Mouse (Mus musculus) lung, embryonic 14.5 days (tissue): ENCODE data around the gene Rhoj. TPM values are rescaled to one million over a fixed set of nuclear protein-coding genes. Genes with fewer than 3 reads are reported as not detected.

ENCODE experiments used
- ATAC-seq: fragments of 200-750 bp; cut with Nextera tagmentation; 2 replicates; pipeline ENCODE4 v1.8.0; 2017; ENCODE audit warnings: mild to moderate bottlenecking, moderate TSS enrichment, moderate library complexity; ENCODE audit not compliant: insufficient read depth
- DNase-seq: peaks from one replicate; pipeline ENCODE4 v3.0.0-alpha.2; 2015
- H3K27ac ChIP-seq: fragments of 300-500 bp; sonication (generic); 2 replicates; pipeline ENCODE4 v1.5.1; 2014; ENCODE audit warnings: low read depth, mild to moderate bottlenecking, moderate library complexity
- H3K27me3 ChIP-seq: fragments of 300-500 bp; sonication (generic); 2 replicates; pipeline ENCODE4 v1.6.1; 2014; ENCODE audit warnings: low read length, control low read depth; ENCODE audit not compliant: insufficient read depth
- H3K36me3 ChIP-seq: fragments of 300-500 bp; sonication (generic); 2 replicates; pipeline ENCODE4 v1.6.1; 2014; ENCODE audit warnings: control low read depth; ENCODE audit not compliant: insufficient read depth
- H3K4me1 ChIP-seq: fragments of 300-500 bp; sonication (generic); 2 replicates; pipeline ENCODE4 v1.6.1; 2014; ENCODE audit warnings: antibody characterized with exemption, control low read depth; ENCODE audit not compliant: insufficient read depth
- H3K4me2 ChIP-seq: fragments of 300-500 bp; sonication (generic); 2 replicates; pipeline ENCODE4 v1.6.1; 2014; ENCODE audit warnings: mild to moderate bottlenecking
- H3K4me3 ChIP-seq: fragments of 300-500 bp; sonication (generic); 2 replicates; pipeline ENCODE4 v1.5.1; 2014; ENCODE audit warnings: low read depth, low read length
- H3K9ac ChIP-seq: fragments of 300-500 bp; sonication (generic); 2 replicates; pipeline ENCODE4 v1.6.1; 2014
- H3K9me3 ChIP-seq: fragments of 300-500 bp; sonication (generic); 2 replicates; pipeline ENCODE4 v1.6.1; 2016; ENCODE audit warnings: low read depth, low read length, control low read depth
- CTCF ChIP-seq: IDR thresholded peaks from 2 replicates; pipeline ENCODE4 v1.5.1; 2016; ENCODE audit warnings: antibody characterized with exemption, low read depth
- WGBS: fragments of 180-500 bp; shearing (Covaris S2); extraction: QIAGEN DNeasy Blood & Tissue Kit; methylation state at CpG from one replicate; pipeline ENCODE4 v1.1.7; 2014; 5-methylcytosine and 5-hydroxymethylcytosine counted together
- polyA plus RNA-seq: library from polyadenylated mRNA; unstranded; fragments of >200 nt; fragmentation: Nextera tagmentation; extraction: Ambion mirVana; gene quantifications from 2 replicates; pipeline ENCODE4 v1.2.1, GENCODE M21; 2014

Rhoj gene
- polyA plus RNA-seq, 1 experiment from 2014 or later = 54.4 TPM

DNA sequence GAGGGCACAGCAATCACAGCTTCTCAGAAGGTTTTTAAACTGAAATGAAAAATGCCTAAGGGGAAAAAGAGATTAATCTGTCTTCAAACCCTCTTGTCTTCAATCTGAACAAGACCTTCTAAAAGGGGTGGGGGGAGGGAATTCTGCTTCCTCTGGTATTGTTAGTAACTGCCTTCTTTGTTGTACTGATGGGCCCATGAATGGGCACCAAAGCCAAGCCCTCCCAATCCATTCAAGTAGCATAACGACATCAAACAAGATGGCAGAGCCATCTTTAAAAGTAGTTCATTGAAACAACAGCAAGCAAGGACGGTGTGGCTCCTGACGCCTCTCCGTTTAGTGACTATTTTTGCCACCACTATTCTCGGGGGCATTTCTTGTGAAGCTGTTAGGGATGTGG, 42.6 kb downstream of the Rhoj start:
- H3K27ac ChIP-seq = no peak overlapping the region
- H3K9ac ChIP-seq = no peak overlapping the region
- no peak overlapping the region for H3K4me2 ChIP-seq
- no peaks in the 10 kb centered on the region for H3K9me3 ChIP-seq
- no peaks in the 10 kb centered on the region for H3K36me3 ChIP-seq
- H3K4me3 ChIP-seq = no peak overlapping the region
- ATAC-seq (no peak), DNase-seq (no peak)
- 95% methylated on average over 5 of the region's 5 CpGs for WGBS
- no peaks in the 10 kb centered on the region for H3K27me3 ChIP-seq
- no peak for TF ChIP-seq CTCF
- no peaks in the 10 kb centered on the region for H3K4me1 ChIP-seq

DNA sequence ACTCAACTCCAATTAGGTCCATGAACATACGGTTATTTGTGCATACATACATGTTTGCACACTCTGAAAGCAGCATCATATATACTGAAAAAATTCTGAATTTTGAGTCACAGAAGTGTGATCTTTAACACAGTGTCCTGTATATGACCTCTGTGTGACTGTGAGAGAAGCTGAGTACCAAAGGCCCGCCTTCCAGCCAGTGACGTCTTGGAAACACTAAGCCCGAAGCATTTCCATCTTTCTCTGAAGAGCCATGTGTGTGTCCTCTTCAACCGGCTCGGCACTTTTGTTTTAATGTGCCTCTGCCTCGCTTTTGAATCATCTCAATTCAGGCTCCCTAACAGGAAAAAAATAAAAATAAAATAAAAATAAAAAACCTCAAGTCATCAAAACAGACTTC, 43.7 kb downstream of the Rhoj start:
- peak overlapping the region; percentile 33; the same call in 1 of the 2 replicates for H3K27ac ChIP-seq
- no peaks in the 10 kb centered on the region for H3K4me1 ChIP-seq
- TF ChIP-seq CTCF = no peak
- H3K9ac ChIP-seq = no peak overlapping the region
- H3K27me3 ChIP-seq = no peaks in the 10 kb centered on the region
- ATAC-seq = peak; percentile 73; the same call in 1 of the 2 replicates
- H3K4me2 ChIP-seq = no peak overlapping the region
- H3K9me3 ChIP-seq = no peaks in the 10 kb centered on the region
- H3K36me3 ChIP-seq = no peaks in the 10 kb centered on the region
- peak; percentile 52 for DNase-seq
- no peak overlapping the region for H3K4me3 ChIP-seq
- WGBS = 46% methylated on average over 7 of the region's 7 CpGs

GRCm38 (mm10) chr12:75352410-75352809, 44.3 kb downstream of the Rhoj start:
- DNase-seq (peak; percentile 62), ATAC-seq (peak; percentile 74)
- no peak overlapping the region for H3K4me3 ChIP-seq
- no peaks in the 10 kb centered on the region for H3K27me3 ChIP-seq
- peak overlapping the region; percentile 6 for H3K27ac ChIP-seq
- 17% methylated on average over 6 of the region's 6 CpGs for WGBS
- no peak overlapping the region for H3K9ac ChIP-seq
- no peak for TF ChIP-seq CTCF
- H3K4me2 ChIP-seq = no peak overlapping the region
- H3K9me3 ChIP-seq = no peaks in the 10 kb centered on the region
- no peaks in the 10 kb centered on the region for H3K36me3 ChIP-seq
- H3K4me1 ChIP-seq = no peaks in the 10 kb centered on the region

GRCm38 (mm10) chr12:75354354-75354753, 46.2 kb downstream of the Rhoj start:
- DNase-seq (no peak), ATAC-seq (no peak)
- H3K4me3 ChIP-seq = no peak overlapping the region
- peaks cover 1% of the 10 kb centered on the region; the same call in 1 of the 2 replicates for H3K4me1 ChIP-seq
- 54% methylated on average over 7 of the region's 7 CpGs for WGBS
- H3K36me3 ChIP-seq = no peaks in the 10 kb centered on the region
- no peak for TF ChIP-seq CTCF
- H3K9me3 ChIP-seq = no peaks in the 10 kb centered on the region
- no peak overlapping the region for H3K27ac ChIP-seq
- H3K4me2 ChIP-seq = no peak overlapping the region
- H3K27me3 ChIP-seq = no peaks in the 10 kb centered on the region
- H3K9ac ChIP-seq = no peak overlapping the region

DNA sequence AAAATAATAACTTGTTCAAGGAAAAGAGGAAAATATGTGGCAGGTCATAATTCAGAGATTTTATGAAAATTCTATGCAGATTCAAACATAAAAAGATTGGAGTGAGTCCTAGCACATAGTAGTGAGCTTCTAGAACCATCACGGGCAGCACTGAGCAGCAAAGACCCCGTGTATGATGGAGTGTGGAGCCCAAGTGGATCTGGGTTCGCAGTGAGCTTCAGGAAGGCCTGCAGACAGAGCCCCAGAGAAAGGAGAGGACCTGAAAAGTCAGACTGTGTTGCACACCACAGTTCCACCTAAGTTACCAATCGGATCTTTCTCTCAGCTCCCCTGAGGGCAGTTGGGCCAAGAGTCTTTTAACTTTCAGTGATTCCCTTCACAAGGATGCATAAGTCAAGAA, 49.7 kb downstream of the Rhoj start:
- H3K9ac ChIP-seq = no peak overlapping the region
- 84% methylated on average over 4 of the region's 4 CpGs for WGBS
- no peak for TF ChIP-seq CTCF
- ATAC-seq (no peak), DNase-seq (no peak)
- no peaks in the 10 kb centered on the region for H3K36me3 ChIP-seq
- no peak overlapping the region for H3K4me3 ChIP-seq
- H3K4me1 ChIP-seq = peaks cover 3% of the 10 kb centered on the region; the same call in 1 of the 2 replicates
- no peak overlapping the region for H3K27ac ChIP-seq
- no peaks in the 10 kb centered on the region for H3K9me3 ChIP-seq
- H3K27me3 ChIP-seq = no peaks in the 10 kb centered on the region
- H3K4me2 ChIP-seq = no peak overlapping the region

GRCm38 (mm10) chr12:75358714-75359113, 50.6 kb downstream of the Rhoj start:
- Histone ChIP-seq H3K27ac (no peak overlapping the region), H3K4me1 (peaks cover 3% of the 10 kb centered on the region; the same call in 1 of the 2 replicates), H3K4me2 (no peak overlapping the region), H3K9ac (no peak overlapping the region), H3K9me3 (no peaks in the 10 kb centered on the region), H3K27me3 (no peaks in the 10 kb centered on the region), H3K36me3 (no peaks in the 10 kb centered on the region), H3K4me3 (no peak overlapping the region)
- no peak for TF ChIP-seq CTCF
- DNase-seq (peak; percentile 78), ATAC-seq (peak; percentile 76; the same call in 1 of the 2 replicates)
- WGBS = 46% methylated on average over 4 of the region's 4 CpGs

GRCm38 (mm10) chr12:75359500-75359899, 51.4 kb downstream of the Rhoj start:
- peak; percentile 50; the same call in 1 of the 2 replicates for ATAC-seq
- Histone ChIP-seq H3K4me3 (no peak overlapping the region), H3K9me3 (no peaks in the 10 kb centered on the region), H3K27me3 (no peaks in the 10 kb centered on the region), H3K27ac (no peak overlapping the region), H3K4me1 (peaks cover 3% of the 10 kb centered on the region; the same call in 1 of the 2 replicates), H3K36me3 (no peaks in the 10 kb centered on the region), H3K9ac (no peak overlapping the region), H3K4me2 (no peak overlapping the region)
- TF ChIP-seq CTCF = no peak
- 30% methylated on average over 2 of the region's 2 CpGs for WGBS
- peak; percentile 17 for DNase-seq
